Mouse (Mus musculus) midbrain, embryonic 16.5 days (tissue): Measurements from ENCODE around the gene Camta2. TPM values are rescaled to one million over a fixed set of nuclear protein-coding genes. Genes with fewer than 3 reads are reported as not detected.

Experiments
- ATAC-seq: fragments of 200-750 bp; cut with Nextera tagmentation; 2 replicates; pipeline ENCODE4 v1.8.0; 2017; ENCODE audit warnings: moderate TSS enrichment
- H3K27ac ChIP-seq: fragments of 300-500 bp; sonication (generic); 2 replicates; pipeline ENCODE4 v1.5.1; 2014; ENCODE audit warnings: mild to moderate bottlenecking, low read length, mixed read lengths
- H3K27me3 ChIP-seq: fragments of 300-500 bp; sonication (generic); 2 replicates; pipeline ENCODE4 v1.6.1; 2014; ENCODE audit warnings: low read depth, low read length, mixed read lengths; ENCODE audit not compliant: control insufficient read depth, insufficient read depth
- H3K36me3 ChIP-seq: fragments of 300-500 bp; sonication (generic); 2 replicates; pipeline ENCODE4 v1.6.1; 2014; ENCODE audit warnings: mild to moderate bottlenecking, low read length, moderate library complexity, mixed read lengths; ENCODE audit not compliant: control insufficient read depth, insufficient read depth
- H3K4me1 ChIP-seq: fragments of 300-500 bp; sonication (generic); 2 replicates; pipeline ENCODE4 v1.6.1; 2014; ENCODE audit warnings: mild to moderate bottlenecking, low read length, mixed read lengths; ENCODE audit not compliant: control insufficient read depth, insufficient read depth
- H3K4me2 ChIP-seq: fragments of 300-500 bp; sonication (generic); 2 replicates; pipeline ENCODE4 v1.6.1; 2014; ENCODE audit warnings: mild to moderate bottlenecking, low read length, mixed read lengths
- H3K4me3 ChIP-seq: fragments of 300-500 bp; sonication (generic); 2 replicates; pipeline ENCODE4 v1.5.1; 2014; ENCODE audit warnings: low read depth, mild to moderate bottlenecking, low read length, moderate library complexity, mixed read lengths
- H3K9ac ChIP-seq: fragments of 300-500 bp; sonication (generic); 2 replicates; pipeline ENCODE4 v1.6.1; 2014; ENCODE audit warnings: low read depth, low read length, mixed read lengths
- H3K9me3 ChIP-seq: fragments of 300-500 bp; sonication (generic); replicated peaks from 2 replicates; pipeline ENCODE4 v1.6.1; 2014; ENCODE audit warnings: mild to moderate bottlenecking, low read length, mixed read lengths; ENCODE audit not compliant: control insufficient read depth, poor library complexity, severe bottlenecking
- WGBS: fragments of 180-500 bp; shearing (Covaris S2); extraction: QIAGEN DNeasy Blood & Tissue Kit; methylation state at CpG from one replicate; pipeline ENCODE4 v1.1.7; 2014; 5-methylcytosine and 5-hydroxymethylcytosine counted together
- microRNA-seq: library from miRNA; unstranded; fragments of <30 nt; microRNA quantifications from one replicate; pipeline ENCODE4, GENCODE M21; 2017
- polyA plus RNA-seq: library from polyadenylated mRNA; unstranded; fragments of >200 nt; fragmentation: Nextera tagmentation; extraction: Ambion mirVana; gene quantifications from 2 replicates; pipeline ENCODE4 v1.2.1, GENCODE M21; 2015

The Camta2 gene
- polyA plus RNA-seq, 1 experiment from 2014 or later: 22.4 TPM

GRCm38 (mm10) chr11:70626877-70627276 lies 61.0 kb downstream of the Camta2 start:
- WGBS: 81% methylated on average over 4 of the region's 4 CpGs
- Histone ChIP-seq H3K4me3 (no peak overlapping the region), H3K27ac (no peak overlapping the region), H3K36me3 (no peaks in the 10 kb centered on the region), H3K4me1 (no peaks in the 10 kb centered on the region), H3K9ac (no peak overlapping the region), H3K4me2 (no peak overlapping the region), H3K27me3 (no peaks in the 10 kb centered on the region), H3K9me3 (no peaks in the 10 kb centered on the region)
- no peak for ATAC-seq

DNA sequence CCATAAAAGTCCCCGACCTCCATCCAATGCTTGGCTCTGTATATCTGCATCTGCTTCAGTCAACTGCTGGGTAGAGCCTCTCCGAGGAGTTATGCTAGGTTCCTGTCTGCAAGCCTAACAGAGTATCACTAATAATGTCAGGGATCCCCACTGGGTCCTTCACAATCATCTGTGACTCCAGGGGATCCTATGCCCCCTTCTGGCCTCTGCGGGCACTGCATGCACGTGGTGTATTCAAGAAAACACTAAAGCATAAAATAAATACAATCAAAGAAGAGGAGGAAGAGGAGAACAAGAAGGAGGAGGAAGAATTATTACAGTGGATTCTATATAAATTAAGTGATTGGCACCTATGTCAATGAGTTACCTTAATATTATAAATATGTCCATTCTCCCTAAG lies 62.4 kb downstream of the Camta2 start:
- Histone ChIP-seq H3K9me3 (no peaks in the 10 kb centered on the region), H3K27me3 (no peaks in the 10 kb centered on the region), H3K4me1 (no peaks in the 10 kb centered on the region), H3K4me3 (no peak overlapping the region), H3K4me2 (no peak overlapping the region), H3K36me3 (no peaks in the 10 kb centered on the region), H3K27ac (no peak overlapping the region), H3K9ac (no peak overlapping the region)
- ATAC-seq: no peak
- 53% methylated on average over 4 of the region's 4 CpGs for WGBS

DNA sequence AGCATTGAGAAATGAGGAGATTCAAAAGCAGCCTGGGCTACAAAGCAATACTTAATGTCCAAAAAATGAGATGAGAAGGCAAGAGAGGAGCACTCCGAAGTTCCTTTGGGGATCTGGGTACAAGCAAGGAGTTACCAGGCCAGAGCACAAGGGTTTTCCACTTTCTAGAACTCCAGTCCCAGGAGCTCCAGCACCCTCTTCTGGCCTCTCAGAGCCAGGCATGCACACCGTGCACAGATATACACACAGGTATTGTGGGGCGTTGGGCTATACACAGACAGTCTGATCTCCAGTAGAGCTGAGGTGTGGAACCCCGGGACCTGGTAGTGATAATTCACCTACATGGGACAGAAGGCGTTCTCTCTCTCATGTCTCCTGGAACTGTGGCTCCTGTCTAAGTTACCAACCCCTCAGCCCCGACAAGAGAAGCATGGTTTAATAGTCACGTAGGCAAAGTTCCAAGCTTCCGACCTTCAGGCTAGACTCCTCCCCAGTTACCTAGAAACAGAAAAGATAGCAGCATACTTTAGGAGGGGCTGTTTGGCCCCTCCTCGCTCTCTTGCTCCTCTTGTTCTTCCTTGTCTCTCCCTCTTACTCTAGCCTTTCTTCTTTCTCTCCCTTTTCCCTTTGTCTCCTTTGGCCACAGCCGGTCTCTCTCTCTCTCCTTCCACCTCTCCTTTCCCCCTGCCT lies 64.7 kb downstream of the Camta2 start:
- WGBS: 88% methylated on average over 10 of the region's 10 CpGs
- Histone ChIP-seq H3K27me3 (no peaks in the 10 kb centered on the region), H3K9me3 (no peaks in the 10 kb centered on the region)

GRCm38 (mm10) chr11:70621972-70622814 lies 65.7 kb downstream of the Camta2 start:
- Histone ChIP-seq H3K4me2 (no peak overlapping the region), H3K9ac (no peak overlapping the region), H3K36me3 (no peaks in the 10 kb centered on the region), H3K4me3 (no peak overlapping the region), H3K9me3 (no peaks in the 10 kb centered on the region), H3K27ac (no peak overlapping the region), H3K27me3 (no peaks in the 10 kb centered on the region), H3K4me1 (no peaks in the 10 kb centered on the region)
- ATAC-seq: no peak
- WGBS: 40% methylated on average over 7 of the region's 7 CpGs

More for the DNA sequence above, 64.7 kb downstream of the Camta2 start:
- no peak for ATAC-seq
- Histone ChIP-seq H3K9ac (no peak overlapping the region), H3K27ac (no peak overlapping the region), H3K36me3 (no peaks in the 10 kb centered on the region), H3K4me1 (no peaks in the 10 kb centered on the region), H3K4me2 (no peak overlapping the region), H3K4me3 (no peak overlapping the region)

Small RNA genes within 50 kb of the gene (microRNA-seq; reads per million reads assigned to microRNA genes)
- not detected for gene Mir6925

Other genes with a start within 250 kb of the Camta2 start
- 44.1 and 45.9 TPM in 2 replicates for gene Med11, start 236.2 kb downstream of the Camta2 start, polyA plus RNA-seq
- gene Zmynd15, start 228.7 kb downstream of the Camta2 start, polyA plus RNA-seq: 0.35 and 0.49 TPM in 2 replicates
- 1.7 and 2.6 TPM in 2 replicates for gene Cxcl16, start 228.1 kb downstream of the Camta2 start, polyA plus RNA-seq
- gene Tm4sf5, start 182.9 kb downstream of the Camta2 start, polyA plus RNA-seq: 6.1 and 6.2 TPM in 2 replicates
- gene Vmo1, start 173.5 kb downstream of the Camta2 start, polyA plus RNA-seq: 0.45 TPM in 1 of 2 replicates, not detected in the other
- gene Gltpd2, start 168.9 kb downstream of the Camta2 start, polyA plus RNA-seq: 0.29 TPM in 1 of 2 replicates, not detected in the other
- gene Psmb6, start 162.7 kb downstream of the Camta2 start, polyA plus RNA-seq: 719 and 737 TPM in 2 replicates
- not detected in 2 replicates for gene Gm40193, start 155.2 kb downstream of the Camta2 start, polyA plus RNA-seq
- 17.9 and 19.6 TPM in 2 replicates for gene Pld2, start 148.0 kb downstream of the Camta2 start, polyA plus RNA-seq
- gene Mink1, start 125.2 kb downstream of the Camta2 start, polyA plus RNA-seq: 16.7 and 18.2 TPM in 2 replicates
- gene 4930544D05Rik, start 72.3 kb downstream of the Camta2 start, polyA plus RNA-seq: not detected in 2 replicates
- gene Chrne, start 68.9 kb downstream of the Camta2 start, polyA plus RNA-seq: not detected in 2 replicates
- 0.12 and 0.21 TPM in 2 replicates for gene Gp1ba, start 49.0 kb downstream of the Camta2 start, polyA plus RNA-seq
- 105 TPM in 2 replicates for gene Rnf167, start 40.9 kb downstream of the Camta2 start, polyA plus RNA-seq
- 171 and 174 TPM in 2 replicates for gene Slc25a11, start 40.6 kb downstream of the Camta2 start, polyA plus RNA-seq
- 617 and 632 TPM in 2 replicates for gene Pfn1, start 33.5 kb downstream of the Camta2 start, polyA plus RNA-seq
- 6.0 and 8.1 TPM in 2 replicates for gene Eno3, start 30.9 kb downstream of the Camta2 start, polyA plus RNA-seq
- gene Spag7, start 18.7 kb downstream of the Camta2 start, polyA plus RNA-seq: 151 and 157 TPM in 2 replicates
- gene Inca1, start 12.1 kb upstream of the Camta2 start, polyA plus RNA-seq: 1.2 and 1.5 TPM in 2 replicates
- 1.3 and 1.5 TPM in 2 replicates for gene Kif1c, start 12.4 kb upstream of the Camta2 start, polyA plus RNA-seq
- gene Zfp3, start 76.1 kb upstream of the Camta2 start, polyA plus RNA-seq: 14.6 and 17.4 TPM in 2 replicates
- not detected in 2 replicates for gene Scimp, start 124.5 kb upstream of the Camta2 start, polyA plus RNA-seq
- 88.6 and 91.0 TPM in 2 replicates for gene Rabep1, start 156.7 kb upstream of the Camta2 start, polyA plus RNA-seq